Mouse (Mus musculus) CH12.LX (cell line): ENCODE measurements around the gene Rtf1.
A peak's percentile ranks its signal among the peaks of the same experiment; 100 is the strongest.

Source experiments
- CTCF ChIP-seq, 2 experiments: IDR thresholded peaks in 1 of 2; conservative IDR thresholded peaks in 1 of 2; 2 replicates each; pipeline ENCODE4 v1.5.1; 2011 to 2012; ENCODE audit warnings: low read depth in 2 of 2, low read length in 2 of 2, improper control_type of control experiment in 1 of 2, inconsistent platforms in 1 of 2, mild to moderate bottlenecking in 1 of 2, moderate library complexity in 1 of 2
- E2F4 ChIP-seq: IDR thresholded peaks from 2 replicates; pipeline ENCODE4 v1.6.1; 2011; ENCODE audit warnings: low read depth, low read length, improper control_type of control experiment; ENCODE audit not compliant: insufficient replicate concordance
- EP300 ChIP-seq: IDR thresholded peaks from 2 replicates; pipeline ENCODE4 v1.6.1; 2011; ENCODE audit warnings: low read length, improper control_type of control experiment
- KAT2A ChIP-seq: IDR thresholded peaks from 2 replicates; pipeline ENCODE4 v1.6.1; 2012; ENCODE audit warnings: low read length, improper control_type of control experiment, inconsistent platforms; ENCODE audit not compliant: insufficient replicate concordance
- MAX ChIP-seq: IDR thresholded peaks from 2 replicates; pipeline ENCODE4 v1.6.1; 2011; ENCODE audit warnings: low read length, improper control_type of control experiment
- PAX5 ChIP-seq: IDR thresholded peaks from 2 replicates; pipeline ENCODE4 v1.6.1; 2012; ENCODE audit warnings: low read length, inconsistent platforms, mixed read lengths
- POLR2A ChIP-seq: IDR thresholded peaks from 2 replicates; pipeline ENCODE4 v1.6.1; 2011; ENCODE audit warnings: low read depth, mild to moderate bottlenecking, improper control_type of control experiment, low read length
- USF1 ChIP-seq: IDR thresholded peaks from 2 replicates; pipeline ENCODE4 v1.6.1; 2014; ENCODE audit warnings: low read depth, mild to moderate bottlenecking, inconsistent platforms, low read length, improper control_type of control experiment
- USF2 ChIP-seq: conservative IDR thresholded peaks from 2 replicates; pipeline ENCODE4 v1.6.1; 2011; ENCODE audit warnings: low read depth, low read length, improper control_type of control experiment

DNA sequence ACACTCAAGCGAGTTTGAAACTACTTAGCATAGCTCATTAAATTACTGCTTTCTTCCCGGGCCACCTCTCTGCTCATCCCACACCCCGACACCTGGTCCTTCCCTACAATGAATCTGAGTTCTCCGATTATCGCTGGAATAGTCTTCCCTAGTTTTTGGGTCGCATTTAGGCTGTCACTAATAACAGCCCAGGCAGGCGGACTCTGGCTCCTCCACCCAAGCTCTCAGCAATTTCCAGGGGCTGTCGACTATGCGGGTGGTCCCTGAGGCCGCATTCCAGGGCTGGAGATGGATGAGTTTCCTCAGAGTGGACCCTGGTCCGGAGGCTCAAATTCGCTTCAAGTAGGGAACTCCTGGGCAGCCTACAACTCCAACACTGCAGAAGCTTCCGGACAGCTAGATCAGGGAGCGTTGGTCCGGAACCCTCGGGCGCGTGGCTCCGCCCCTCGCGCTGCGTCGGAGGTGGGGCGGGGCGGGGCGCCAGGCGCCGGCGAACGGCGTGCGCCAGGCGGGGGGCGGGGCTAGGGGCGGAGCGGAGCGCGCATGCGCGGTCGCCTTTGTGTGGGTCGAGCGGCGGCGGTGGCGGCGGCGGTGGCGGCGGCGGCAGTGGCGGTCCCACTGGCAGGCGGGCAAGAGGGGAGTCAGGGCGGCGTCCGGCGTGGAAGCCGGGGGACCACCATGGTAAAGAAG lies at the start of gene Rtf1:
- no peak for TF ChIP-seq USF2
- no peak for TF ChIP-seq CTCF (conservative IDR thresholded peaks at IDR 0.05 in 1 of 2, IDR thresholded peaks at IDR 0.05 in 1 of 2; ENCODE audit: low read depth in 2 of 2, low read length in 2 of 2)
- no peak for TF ChIP-seq KAT2A
- peak; percentile 98 for TF ChIP-seq POLR2A
- TF ChIP-seq MAX: no peak
- no peak for TF ChIP-seq E2F4
- TF ChIP-seq PAX5: no peak
- no peak for TF ChIP-seq USF1
- no peak for TF ChIP-seq EP300
